8 mouse cellular contexts compared by ENCODE assay signal in the genomic region with DNA sequence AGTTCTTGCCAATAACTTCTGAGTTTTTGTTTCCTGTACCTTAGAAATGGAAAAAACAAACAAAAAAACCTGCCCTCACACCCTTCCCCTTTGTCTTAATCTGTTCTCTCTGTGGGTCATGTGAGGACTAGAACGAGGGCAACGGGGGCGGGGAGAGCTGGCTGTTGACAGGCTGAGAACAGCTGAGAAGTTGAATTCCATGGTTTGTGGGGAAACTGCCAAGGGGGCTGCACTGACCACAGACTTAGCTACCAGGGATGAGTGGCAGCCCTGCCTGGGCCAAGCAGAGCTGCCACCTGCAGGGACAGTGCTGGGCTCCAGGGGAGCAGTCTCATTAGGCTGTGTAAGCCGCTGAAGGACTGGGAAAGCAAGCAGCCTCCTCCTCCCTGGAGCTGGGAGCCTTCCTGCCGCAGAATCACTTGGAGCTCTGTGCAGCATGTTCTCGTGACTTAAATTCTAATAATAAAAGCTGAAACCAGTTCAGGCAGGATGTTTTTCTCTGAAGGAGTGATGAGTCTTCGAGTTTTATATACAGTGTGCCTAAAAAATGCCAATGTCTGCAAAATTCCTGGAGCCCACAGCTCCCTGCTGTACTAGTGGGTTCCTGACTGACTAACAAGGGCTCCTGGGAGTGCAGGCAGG.
DNase-seq lines count a peak whose midpoint lies in the region; ATAC-seq and TF ChIP-seq lines count a peak whose summit lies in the region.

No protein-coding gene starts in this region.

- TF ChIP-seq CTCF in intestine, postnatal 0 days (IDR thresholded peaks at IDR 0.05; ENCODE audit: low read depth) = peak; percentile 42

- H3K4me1 ChIP-seq in intestine, postnatal 0 days (replicated peaks; ENCODE audit: control insufficient read depth, insufficient read depth, low read length) = no peaks in the 10 kb centered on the region

- peak overlapping the region; percentile 50 for H3K27ac ChIP-seq in intestine, postnatal 0 days (ENCODE audit: low read depth, low read length)

- no peaks in the 10 kb centered on the region for H3K27me3 ChIP-seq in intestine, postnatal 0 days (replicated peaks; ENCODE audit: control insufficient read depth, insufficient read depth, low read length)

- no peaks in the 10 kb centered on the region for H3K9me3 ChIP-seq in intestine, postnatal 0 days (ENCODE audit: control insufficient read depth)

- intact Hi-C loops in left cerebral cortex, postnatal 14 days (cut with DNase I) = loop anchor here (5.0 kb wide), 1 partner anchor 40 kb away; no protein-coding TSS in a partner anchor

- WGBS in intestine, postnatal 0 days = 42% methylated on average over 7 of the region's 7 CpGs

- H3K9ac ChIP-seq in intestine, postnatal 0 days (ENCODE audit: low read depth, low read length) = no peak overlapping the region

- ATAC-seq in intestine, postnatal 0 days = no peak
- ATAC-seq in megakaryocyte, adult 5-6 weeks (ENCODE audit: poor library complexity, severe bottlenecking) = peak; percentile 43; the same call in 1 of the 2 replicates

- DNase-seq in adrenal gland, postnatal 36 days = peak; percentile 14 to 60
- peak; percentile 18 for DNase-seq in embryo, embryonic 9.5 days (ENCODE audit: extremely low spot score)
- peak; percentile 99 for DNase-seq in heart, adult 11 months
- peak; percentile 78 to 92 for DNase-seq in left cerebral cortex, postnatal 14 days (ENCODE audit: low spot score in 2 of 2)
- DNase-seq in right cerebral cortex, postnatal 4 days = peak; percentile 53
- DNase-seq in MN1 (ENCODE audit: low spot score) = no peak

- H3K4me2 ChIP-seq in intestine, postnatal 0 days (replicated peaks; ENCODE audit: low read depth) = no peak overlapping the region

- H3K4me3 ChIP-seq in intestine, postnatal 0 days (ENCODE audit: low read depth, low read length) = no peak overlapping the region

- peaks cover 59% of the 10 kb centered on the region for H3K36me3 ChIP-seq in intestine, postnatal 0 days (ENCODE audit: control insufficient read depth, insufficient read depth)
